In genomic region chr15:79356481-79356880, GRCm38 (mm10) we compare ENCODE assay signal across 10 mouse cellular contexts. TPM values are rescaled to one million over a fixed set of nuclear protein-coding genes. Genes with fewer than 3 reads are reported as not detected.
DNase-seq lines count a peak whose midpoint lies in the region; ATAC-seq lines count a peak whose summit lies in the region.
"Had no signal": no experiment of that assay in that cellular context is flagged by ENCODE, and none has a peak within 500 bp of the region (broad histone marks: within the 10 kb centered on the region; RNA-seq: fewer than 3 reads in every experiment).

No protein-coding gene starts in this region.

- peaks cover 6% of the 10 kb centered on the region for H3K36me3 ChIP-seq in heart, embryonic 14.5 days (ENCODE audit: control insufficient read depth, insufficient read depth, low read length)
- H3K36me3 ChIP-seq in embryonic facial prominence, embryonic 10.5 days (replicated peaks), result peaks cover 11% of the 10 kb centered on the region
- H3K36me3 ChIP-seq in hindbrain, embryonic 16.5 days (ENCODE audit: control insufficient read depth, insufficient read depth, low read length), result no peaks in the 10 kb centered on the region
- peaks cover 10% of the 10 kb centered on the region for H3K36me3 ChIP-seq in midbrain, embryonic 13.5 days

- peak overlapping the region; percentile 48 to 56 for H3K4me3 ChIP-seq in heart, embryonic 14.5 days (ENCODE audit: control insufficient read depth in 1 of 2, insufficient read depth in 1 of 2, low read depth in 1 of 2, low read length in 2 of 2)
- peak overlapping the region; percentile 67; the same call in 1 of the 2 replicates for H3K4me3 ChIP-seq in embryonic facial prominence, embryonic 10.5 days
- H3K4me3 ChIP-seq in hindbrain, embryonic 16.5 days (ENCODE audit: low read length), result peak overlapping the region; percentile 49
- no peak overlapping the region for H3K4me3 ChIP-seq in midbrain, embryonic 13.5 days (replicated peaks)

- no peak for DNase-seq in heart, postnatal 4 days
- no peak for DNase-seq in embryonic facial prominence, embryonic 10.5 days (ENCODE audit: low spot score)
- no peak for DNase-seq in thymus, postnatal 4 days
- DNase-seq in urinary bladder, postnatal 36 days (ENCODE audit: low spot score in 2 of 2), result no peak
- no peak for DNase-seq in right cerebral cortex, postnatal 14 days
- DNase-seq: gastrocnemius, postnatal 14 days had no signal

- no peak for ATAC-seq in heart, embryonic 14.5 days (ENCODE audit: insufficient number of reproducible peaks, insufficient read depth, low FRiP score, low read depth)
- ATAC-seq in hindbrain, embryonic 16.5 days, result no peak
- no peak for ATAC-seq in midbrain, embryonic 13.5 days

- no peaks in the 10 kb centered on the region for H3K27me3 ChIP-seq in heart, embryonic 14.5 days (ENCODE audit: control insufficient read depth, insufficient read depth, low read length)
- H3K27me3 ChIP-seq in embryonic facial prominence, embryonic 10.5 days (replicated peaks; ENCODE audit: low read depth, poor library complexity, severe bottlenecking), result peaks cover 38% of the 10 kb centered on the region
- 0 out of 2 replicates have a peak, but pooled peaks cover 5% of the 10 kb centered on the region for H3K27me3 ChIP-seq in hindbrain, embryonic 16.5 days (replicated peaks; ENCODE audit: control insufficient read depth, insufficient read depth, low read length)
- peaks cover 22% of the 10 kb centered on the region for H3K27me3 ChIP-seq in midbrain, embryonic 13.5 days

- no peaks in the 10 kb centered on the region for H3K9me3 ChIP-seq in heart, embryonic 14.5 days (ENCODE audit: control insufficient read depth, low read length)
- H3K9me3 ChIP-seq in embryonic facial prominence, embryonic 10.5 days, result no peaks in the 10 kb centered on the region
- no peaks in the 10 kb centered on the region for H3K9me3 ChIP-seq in hindbrain, embryonic 16.5 days (ENCODE audit: control insufficient read depth, low read length)
- no peaks in the 10 kb centered on the region for H3K9me3 ChIP-seq in midbrain, embryonic 13.5 days

- peak overlapping the region; percentile 99 for H3K4me2 ChIP-seq in heart, embryonic 14.5 days (ENCODE audit: low read length)
- H3K4me2 ChIP-seq in hindbrain, embryonic 16.5 days (ENCODE audit: low read length), result peak overlapping the region; percentile 99
- H3K4me2 ChIP-seq in midbrain, embryonic 13.5 days (replicated peaks), result peak overlapping the region; percentile 93

- H3K27ac ChIP-seq in heart, embryonic 14.5 days (replicated peaks in 1 of 2; ENCODE audit: control insufficient read depth in 1 of 2, insufficient read depth in 1 of 2, low read depth in 2 of 2, low read length in 2 of 2), result no peak overlapping the region
- no peak overlapping the region for H3K27ac ChIP-seq in embryonic facial prominence, embryonic 10.5 days (replicated peaks)
- H3K27ac ChIP-seq in hindbrain, embryonic 16.5 days (ENCODE audit: low read depth, low read length), result no peak overlapping the region
- H3K27ac ChIP-seq in midbrain, embryonic 13.5 days, result no peak overlapping the region
- H3K27ac ChIP-seq: macrophage had no signal

- H3K4me1 ChIP-seq in heart, embryonic 14.5 days (ENCODE audit: control insufficient read depth in 2 of 2, insufficient read depth in 2 of 2, low read length in 2 of 2), result peaks cover 39 to 55% of the 10 kb centered on the region in 2 experiments
- H3K4me1 ChIP-seq in embryonic facial prominence, embryonic 10.5 days, result peaks cover 53% of the 10 kb centered on the region
- H3K4me1 ChIP-seq in hindbrain, embryonic 16.5 days (ENCODE audit: control insufficient read depth, insufficient read depth, low read depth, low read length), result peaks cover 13% of the 10 kb centered on the region
- peaks cover 26% of the 10 kb centered on the region for H3K4me1 ChIP-seq in midbrain, embryonic 13.5 days (replicated peaks)

- peak overlapping the region; percentile 73 for H3K9ac ChIP-seq in heart, embryonic 14.5 days (ENCODE audit: low read length)
- peak overlapping the region; percentile 69 for H3K9ac ChIP-seq in hindbrain, embryonic 16.5 days (ENCODE audit: low read depth, low read length)
- H3K9ac ChIP-seq in midbrain, embryonic 13.5 days (replicated peaks), result no peak overlapping the region; the same call in 1 of the 2 replicates

- 60% methylated on average over 8 of the region's 8 CpGs for WGBS in heart, embryonic 14.5 days
- WGBS in embryonic facial prominence, embryonic 10.5 days, result 84% methylated on average over 8 of the region's 8 CpGs
- 87% methylated on average over 8 of the region's 8 CpGs for WGBS in hindbrain, embryonic 16.5 days
- 79% methylated on average over 8 of the region's 8 CpGs for WGBS in midbrain, embryonic 13.5 days

RNA-seq across cellular contexts. Expression of gene Maff, which starts 10.1 kb away (rescaled TPM):
- 2.2 and 3.5 TPM in 2 replicates for polyA plus RNA-seq in heart, embryonic 14.5 days (2014; fragmentation: Nextera tagmentation; extraction: Ambion mirVana)
- 10 to 100 TPM in 1 of 2 experiments, 1 to 10 TPM in 1; 9.8 to 10.2 TPM for total RNA-seq in heart, postnatal 4 days (2021)
- polyA plus RNA-seq in embryonic facial prominence, embryonic 10.5 days (2016; fragmentation: Nextera tagmentation; extraction: Ambion mirVana), result 1.2 and 1.8 TPM in 2 replicates
- 1.1 and 1.2 TPM in 2 replicates for polyA plus RNA-seq in hindbrain, embryonic 16.5 days (2015; fragmentation: Nextera tagmentation; extraction: Ambion mirVana)
- 0.76 and 0.79 TPM in 2 replicates for polyA plus RNA-seq in midbrain, embryonic 13.5 days (2015; fragmentation: Nextera tagmentation; extraction: Ambion mirVana)

RNA-seq across cellular contexts. Expression of gene Pla2g6, which starts 28.3 kb away (rescaled TPM):
- polyA plus RNA-seq in heart, embryonic 14.5 days (2014; fragmentation: Nextera tagmentation; extraction: Ambion mirVana), result 10.9 and 11.7 TPM in 2 replicates
- total RNA-seq in heart, postnatal 4 days (2021), result 1 to 10 TPM; 8.4 to 9.6 TPM
- polyA plus RNA-seq in embryonic facial prominence, embryonic 10.5 days (2016; fragmentation: Nextera tagmentation; extraction: Ambion mirVana), result 18.4 and 20.4 TPM in 2 replicates
- polyA plus RNA-seq in hindbrain, embryonic 16.5 days (2015; fragmentation: Nextera tagmentation; extraction: Ambion mirVana), result 23.0 and 29.3 TPM in 2 replicates
- 37.5 and 43.3 TPM in 2 replicates for polyA plus RNA-seq in midbrain, embryonic 13.5 days (2015; fragmentation: Nextera tagmentation; extraction: Ambion mirVana)

RNA-seq across cellular contexts. Expression of gene Tmem184b, which starts 46.9 kb away (rescaled TPM):
- 56.1 and 60.6 TPM in 2 replicates for polyA plus RNA-seq in heart, embryonic 14.5 days (2014; fragmentation: Nextera tagmentation; extraction: Ambion mirVana)
- 10 to 100 TPM; 68.1 to 73.4 TPM for total RNA-seq in heart, postnatal 4 days (2021)
- polyA plus RNA-seq in embryonic facial prominence, embryonic 10.5 days (2016; fragmentation: Nextera tagmentation; extraction: Ambion mirVana), result 57.7 and 58.9 TPM in 2 replicates
- 42.4 and 54.9 TPM in 2 replicates for polyA plus RNA-seq in hindbrain, embryonic 16.5 days (2015; fragmentation: Nextera tagmentation; extraction: Ambion mirVana)
- 32.8 and 35.0 TPM in 2 replicates for polyA plus RNA-seq in midbrain, embryonic 13.5 days (2015; fragmentation: Nextera tagmentation; extraction: Ambion mirVana)
